Mouse (Mus musculus): ENCODE data around the gene Pabpc1l. TPM values are rescaled to one million over a fixed set of nuclear protein-coding genes. Genes with fewer than 3 reads are reported as not detected.

Gene Pabpc1l
- polyA plus RNA-seq, 1 experiment from 2014 or later: 1.8 TPM

- H3K4me1 ChIP-seq (ENCODE audit: control insufficient read depth, insufficient read depth, low read length): peaks cover 27% of the 10 kb centered on the region
- H3K27ac ChIP-seq (ENCODE audit: low read length): no peak overlapping the region
- ATAC-seq: no peak
These were observed 47.9 kb downstream of the Pabpc1l start for GRCm38 (mm10) chr2:164073120-164073519.

DNA sequence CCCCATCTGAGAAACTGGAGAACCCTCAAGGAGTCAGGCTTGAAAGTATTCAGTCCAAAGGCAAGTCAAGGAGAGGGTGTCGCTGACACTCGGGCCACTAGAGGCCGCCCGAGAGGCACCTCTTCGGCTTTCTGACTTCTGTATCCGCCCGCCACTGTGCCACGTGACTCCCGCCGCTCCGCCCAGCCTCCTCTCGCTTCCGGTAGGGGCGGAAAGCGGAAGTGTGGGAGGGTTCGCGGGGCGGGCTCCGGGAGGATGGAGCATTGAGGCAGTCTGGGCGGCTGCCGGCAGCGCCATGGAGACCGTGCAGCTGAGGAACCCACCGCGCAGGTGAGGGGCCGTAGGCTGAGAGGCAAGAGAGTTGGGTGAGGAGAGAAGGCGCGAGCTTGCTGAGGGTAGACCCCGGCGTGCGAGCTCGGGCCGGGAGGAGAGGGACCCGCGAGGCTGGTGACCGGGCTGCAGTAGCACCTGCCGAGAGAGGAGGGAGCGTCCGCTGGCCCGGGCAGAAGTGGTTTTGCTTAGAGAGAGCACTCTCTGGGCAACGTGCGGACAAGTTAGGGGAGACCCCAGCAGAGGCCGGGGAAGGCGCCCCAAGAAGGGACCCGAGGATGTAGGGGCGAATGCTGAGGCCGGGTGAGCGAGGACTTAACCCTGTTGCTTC, 48.8 kb downstream of the Pabpc1l start:
- ATAC-seq: peak; percentile 81
- peak overlapping the region; percentile 94 for H3K4me3 ChIP-seq (ENCODE audit: low read depth, low read length)

More at GRCm38 (mm10) chr2:164073120-164073519, 47.9 kb downstream of the Pabpc1l start:
- no peaks in the 10 kb centered on the region for H3K9me3 ChIP-seq (replicated peaks; ENCODE audit: control insufficient read depth, low read length, poor library complexity, severe bottlenecking)
- no peak overlapping the region for H3K9ac ChIP-seq (ENCODE audit: low read depth, low read length)
- H3K36me3 ChIP-seq (ENCODE audit: control insufficient read depth, insufficient read depth, low read length): no peaks in the 10 kb centered on the region
- no peaks in the 10 kb centered on the region for H3K27me3 ChIP-seq (ENCODE audit: control insufficient read depth, insufficient read depth, low read depth, low read length)
- WGBS: 89% methylated on average over 7 of the region's 7 CpGs
- no peak overlapping the region for H3K4me2 ChIP-seq (ENCODE audit: low read length)
- no peak overlapping the region for H3K4me3 ChIP-seq (ENCODE audit: low read depth, low read length)

GRCm38 (mm10) chr2:164075088-164075487, 49.8 kb downstream of the Pabpc1l start:
- Histone ChIP-seq H3K27ac (ENCODE audit: low read length) (no peak overlapping the region), H3K4me3 (ENCODE audit: low read depth, low read length) (peak overlapping the region; percentile 94), H3K4me1 (ENCODE audit: control insufficient read depth, insufficient read depth, low read length) (peaks cover 12% of the 10 kb centered on the region), H3K9me3 (replicated peaks; ENCODE audit: control insufficient read depth, low read length, poor library complexity, severe bottlenecking) (no peaks in the 10 kb centered on the region), H3K36me3 (ENCODE audit: control insufficient read depth, insufficient read depth, low read length) (0 out of 2 replicates have a peak, but pooled peaks cover under 1% of the 10 kb centered on the region), H3K9ac (ENCODE audit: low read depth, low read length) (peak overlapping the region; percentile 97; the same call in 1 of the 2 replicates), H3K4me2 (ENCODE audit: low read length) (peak overlapping the region; percentile 86), H3K27me3 (ENCODE audit: control insufficient read depth, insufficient read depth, low read depth, low read length) (no peaks in the 10 kb centered on the region)
- 52% methylated on average over 5 of the region's 5 CpGs for WGBS
- ATAC-seq: no peak

More for the DNA sequence above, 48.8 kb downstream of the Pabpc1l start:
- H3K27ac ChIP-seq (ENCODE audit: low read length): peak overlapping the region; percentile 83
- no peaks in the 10 kb centered on the region for H3K36me3 ChIP-seq (ENCODE audit: control insufficient read depth, insufficient read depth, low read length)
- peak overlapping the region; percentile 97 for H3K9ac ChIP-seq (ENCODE audit: low read depth, low read length)
- peak overlapping the region; percentile 86 for H3K4me2 ChIP-seq (ENCODE audit: low read length)
- peaks cover 22% of the 10 kb centered on the region for H3K4me1 ChIP-seq (ENCODE audit: control insufficient read depth, insufficient read depth, low read length)
- H3K9me3 ChIP-seq (replicated peaks; ENCODE audit: control insufficient read depth, low read length, poor library complexity, severe bottlenecking): no peaks in the 10 kb centered on the region
- no peaks in the 10 kb centered on the region for H3K27me3 ChIP-seq (ENCODE audit: control insufficient read depth, insufficient read depth, low read depth, low read length)
- WGBS: under 1% methylated on average over 47 of the region's 48 CpGs

GRCm38 (mm10) chr2:164076874-164077425, 51.7 kb downstream of the Pabpc1l start:
- Histone ChIP-seq H3K4me1 (ENCODE audit: control insufficient read depth, insufficient read depth, low read length) (peaks cover 12% of the 10 kb centered on the region), H3K36me3 (ENCODE audit: control insufficient read depth, insufficient read depth, low read length) (peaks cover 18% of the 10 kb centered on the region), H3K9me3 (replicated peaks; ENCODE audit: control insufficient read depth, low read length, poor library complexity, severe bottlenecking) (no peaks in the 10 kb centered on the region), H3K9ac (ENCODE audit: low read depth, low read length) (no peak overlapping the region), H3K27me3 (ENCODE audit: control insufficient read depth, insufficient read depth, low read depth, low read length) (no peaks in the 10 kb centered on the region), H3K27ac (ENCODE audit: low read length) (no peak overlapping the region), H3K4me2 (ENCODE audit: low read length) (no peak overlapping the region), H3K4me3 (ENCODE audit: low read depth, low read length) (no peak overlapping the region)
- ATAC-seq: no peak
- 92% methylated on average over 8 of the region's 8 CpGs for WGBS

DNA sequence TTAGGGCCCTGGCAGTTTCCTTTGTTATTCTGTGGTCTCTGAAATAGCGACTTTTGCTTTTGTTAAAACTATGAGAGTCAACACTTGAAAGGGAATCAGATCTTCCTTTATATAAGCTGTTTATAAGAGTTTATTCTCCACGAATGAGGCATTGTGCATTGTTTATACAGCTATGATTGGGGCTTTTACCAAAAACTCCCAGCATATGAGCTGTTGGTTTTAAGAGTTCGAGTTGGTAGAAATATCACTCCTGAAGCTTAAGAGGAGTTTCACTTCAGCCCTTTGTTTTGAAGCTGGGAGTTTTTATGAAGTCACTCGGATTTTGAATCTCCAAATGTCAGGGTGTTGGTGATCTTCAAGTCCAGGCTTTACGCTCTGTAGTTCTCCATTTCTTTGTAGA, 52.6 kb downstream of the Pabpc1l start:
- Histone ChIP-seq H3K27ac (ENCODE audit: low read length) (no peak overlapping the region), H3K4me3 (ENCODE audit: low read depth, low read length) (no peak overlapping the region), H3K9me3 (replicated peaks; ENCODE audit: control insufficient read depth, low read length, poor library complexity, severe bottlenecking) (no peaks in the 10 kb centered on the region), H3K27me3 (ENCODE audit: control insufficient read depth, insufficient read depth, low read depth, low read length) (no peaks in the 10 kb centered on the region), H3K36me3 (ENCODE audit: control insufficient read depth, insufficient read depth, low read length) (peaks cover 25% of the 10 kb centered on the region), H3K4me1 (ENCODE audit: control insufficient read depth, insufficient read depth, low read length) (peaks cover 12% of the 10 kb centered on the region), H3K9ac (ENCODE audit: low read depth, low read length) (no peak overlapping the region), H3K4me2 (ENCODE audit: low read length) (no peak overlapping the region)
- no peak for ATAC-seq
- 88% methylated on average over 5 of the region's 5 CpGs for WGBS

DNA sequence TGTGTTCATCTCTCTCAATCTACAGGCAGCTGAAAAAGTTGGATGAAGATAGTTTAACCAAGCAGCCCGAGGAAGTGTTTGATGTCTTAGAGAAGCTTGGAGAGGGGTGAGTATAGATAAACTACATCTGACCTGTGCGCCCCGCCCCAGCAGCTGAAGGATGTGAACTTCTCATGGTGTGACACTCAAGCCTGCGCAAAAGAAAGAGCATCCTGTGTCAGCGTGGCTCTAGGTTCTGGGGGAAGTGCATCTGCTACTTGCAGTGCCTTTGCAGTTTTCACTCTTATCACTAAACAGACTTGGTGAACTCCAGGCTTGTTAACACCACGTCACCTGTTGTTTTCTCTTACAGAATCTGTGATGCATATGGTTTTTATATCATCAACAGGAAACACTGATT, 54.2 kb downstream of the Pabpc1l start:
- Histone ChIP-seq H3K9me3 (replicated peaks; ENCODE audit: control insufficient read depth, low read length, poor library complexity, severe bottlenecking) (no peaks in the 10 kb centered on the region), H3K36me3 (ENCODE audit: control insufficient read depth, insufficient read depth, low read length) (peaks cover 33% of the 10 kb centered on the region), H3K4me1 (ENCODE audit: control insufficient read depth, insufficient read depth, low read length) (peaks cover 12% of the 10 kb centered on the region), H3K27me3 (ENCODE audit: control insufficient read depth, insufficient read depth, low read depth, low read length) (no peaks in the 10 kb centered on the region), H3K4me2 (ENCODE audit: low read length) (no peak overlapping the region), H3K27ac (ENCODE audit: low read length) (no peak overlapping the region), H3K4me3 (ENCODE audit: low read depth, low read length) (no peak overlapping the region), H3K9ac (ENCODE audit: low read depth, low read length) (no peak overlapping the region)
- WGBS: 90% methylated on average over 6 of the region's 6 CpGs
- no peak for ATAC-seq

- Histone ChIP-seq H3K4me2 (ENCODE audit: low read length) (no peak overlapping the region), H3K4me3 (ENCODE audit: low read depth, low read length) (no peak overlapping the region), H3K9me3 (replicated peaks; ENCODE audit: control insufficient read depth, low read length, poor library complexity, severe bottlenecking) (no peaks in the 10 kb centered on the region), H3K36me3 (ENCODE audit: control insufficient read depth, insufficient read depth, low read length) (peaks cover 37% of the 10 kb centered on the region), H3K27ac (ENCODE audit: low read length) (no peak overlapping the region), H3K27me3 (ENCODE audit: control insufficient read depth, insufficient read depth, low read depth, low read length) (no peaks in the 10 kb centered on the region), H3K4me1 (ENCODE audit: control insufficient read depth, insufficient read depth, low read length) (no peaks in the 10 kb centered on the region), H3K9ac (ENCODE audit: low read depth, low read length) (no peak overlapping the region)
- ATAC-seq: no peak
- WGBS: 99% methylated on average over 10 of the region's 10 CpGs
These were observed 56.3 kb downstream of the Pabpc1l start for GRCm38 (mm10) chr2:164081577-164081976.

DNA sequence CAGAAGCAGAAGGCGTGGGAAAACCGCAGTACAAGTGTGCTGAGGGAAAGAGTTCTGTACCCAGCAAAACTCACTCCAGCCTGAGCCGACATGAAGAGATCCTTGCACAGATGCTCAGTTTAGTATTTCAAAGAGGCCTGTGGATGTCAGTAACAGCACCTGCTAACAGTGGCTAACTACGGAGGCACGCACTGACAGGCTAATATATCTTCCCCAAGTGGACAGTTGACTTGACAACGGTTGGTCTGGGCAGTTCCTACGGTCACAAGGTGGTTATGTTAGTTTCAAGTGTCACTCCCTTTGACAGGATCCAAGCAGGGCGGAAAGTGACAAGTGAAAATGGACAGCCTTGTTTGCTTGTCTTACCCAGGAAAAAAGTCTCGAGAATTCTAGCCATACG, 56.9 kb downstream of the Pabpc1l start:
- WGBS: 97% methylated on average over 10 of the region's 10 CpGs
- Histone ChIP-seq H3K9ac (ENCODE audit: low read depth, low read length) (no peak overlapping the region), H3K4me1 (ENCODE audit: control insufficient read depth, insufficient read depth, low read length) (no peaks in the 10 kb centered on the region), H3K4me2 (ENCODE audit: low read length) (no peak overlapping the region), H3K4me3 (ENCODE audit: low read depth, low read length) (no peak overlapping the region), H3K36me3 (ENCODE audit: control insufficient read depth, insufficient read depth, low read length) (peaks cover 40% of the 10 kb centered on the region), H3K27me3 (ENCODE audit: control insufficient read depth, insufficient read depth, low read depth, low read length) (no peaks in the 10 kb centered on the region), H3K9me3 (replicated peaks; ENCODE audit: control insufficient read depth, low read length, poor library complexity, severe bottlenecking) (no peaks in the 10 kb centered on the region), H3K27ac (ENCODE audit: low read length) (no peak overlapping the region)
- ATAC-seq: no peak

DNA sequence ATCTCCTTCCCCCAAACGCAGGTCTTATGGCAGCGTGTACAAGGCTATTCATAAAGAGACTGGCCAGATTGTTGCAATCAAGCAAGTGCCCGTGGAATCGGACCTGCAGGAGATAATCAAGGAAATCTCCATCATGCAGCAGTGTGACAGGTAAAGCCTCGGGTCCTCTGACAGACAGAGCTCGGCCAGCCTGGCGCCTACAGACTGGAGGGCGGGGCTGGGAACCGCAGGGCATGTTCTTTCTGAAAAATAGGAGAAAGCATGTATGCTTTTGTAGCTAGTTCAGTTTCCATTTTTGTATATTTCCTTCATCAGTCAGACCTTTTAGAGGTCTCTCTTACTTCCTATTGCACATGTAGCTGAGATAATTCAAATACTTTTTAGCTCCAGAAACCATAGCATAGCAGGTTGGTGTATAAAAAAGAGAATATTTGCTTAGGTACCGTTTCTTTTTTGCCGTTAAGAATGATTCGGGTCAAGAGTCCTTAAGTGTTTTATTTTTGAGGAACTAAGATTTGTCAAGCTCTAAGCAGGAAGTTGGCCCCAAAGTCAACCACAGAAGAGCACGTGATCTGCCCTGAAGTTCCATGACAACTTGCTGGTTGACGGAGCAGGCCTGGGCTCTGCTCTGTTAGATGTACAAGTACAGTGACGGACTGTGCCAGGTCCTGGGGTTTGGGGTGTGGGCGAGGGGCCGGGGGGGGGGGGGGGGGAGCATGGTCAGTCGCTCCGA, 58.5 kb downstream of the Pabpc1l start:
- H3K36me3 ChIP-seq (ENCODE audit: control insufficient read depth, insufficient read depth, low read length): peaks cover 49% of the 10 kb centered on the region
- WGBS: 92% methylated on average over 18 of the region's 19 CpGs

More for the DNA sequence above, 58.5 kb downstream of the Pabpc1l start:
- H3K27ac ChIP-seq (ENCODE audit: low read length): no peak overlapping the region
- no peaks in the 10 kb centered on the region for H3K27me3 ChIP-seq (ENCODE audit: control insufficient read depth, insufficient read depth, low read depth, low read length)
- no peak overlapping the region for H3K9ac ChIP-seq (ENCODE audit: low read depth, low read length)
- H3K4me1 ChIP-seq (ENCODE audit: control insufficient read depth, insufficient read depth, low read length): no peaks in the 10 kb centered on the region
- ATAC-seq: no peak
- H3K4me3 ChIP-seq (ENCODE audit: low read depth, low read length): no peak overlapping the region
- no peak overlapping the region for H3K4me2 ChIP-seq (ENCODE audit: low read length)
- H3K9me3 ChIP-seq (replicated peaks; ENCODE audit: control insufficient read depth, low read length, poor library complexity, severe bottlenecking): no peaks in the 10 kb centered on the region
